Mouse (Mus musculus) right cerebral cortex, adult 2 months (tissue): ENCODE data around the gene Sox6.

ENCODE experiments used
- DNase-seq, 2 experiments: peaks; one replicate each; pipeline ENCODE4 v3.0.0; 2021 to 2022; ENCODE audit warnings: low spot score in 2 of 2

Sox6 gene

GRCm38 (mm10) chr7:115830366-115830765 is 208.2 kb downstream of the Sox6 start:
- DNase-seq, result no peak

- no peak for DNase-seq
Measured at GRCm38 (mm10) chr7:115829756-115830155, 208.8 kb downstream of the Sox6 start.

DNA sequence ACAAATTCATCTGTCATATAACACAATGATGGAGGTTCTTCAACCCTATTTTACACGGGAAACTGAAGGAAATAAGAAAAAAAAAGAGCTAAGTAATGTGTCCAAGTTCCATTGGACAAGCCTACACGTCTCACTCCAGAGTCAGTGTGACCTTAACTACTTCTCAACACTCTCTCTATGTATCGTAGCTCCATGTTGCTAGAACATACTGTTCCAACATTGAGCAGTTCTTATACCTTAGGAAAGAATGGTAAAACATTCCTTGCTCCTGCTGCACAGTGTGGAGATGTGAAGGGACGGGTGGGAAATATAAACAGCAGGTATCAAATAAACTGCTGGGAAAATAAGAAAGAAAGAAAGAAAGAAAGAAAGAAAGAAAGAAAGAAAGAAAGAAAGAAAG is 209.3 kb downstream of the Sox6 start:
- no peak for DNase-seq

- DNase-seq, result no peak
Measured at GRCm38 (mm10) chr7:115825295-115825694, 213.3 kb downstream of the Sox6 start.

- peak; percentile 12 to 23 for DNase-seq
Measured at GRCm38 (mm10) chr7:115824621-115825256, 213.9 kb downstream of the Sox6 start.

DNA sequence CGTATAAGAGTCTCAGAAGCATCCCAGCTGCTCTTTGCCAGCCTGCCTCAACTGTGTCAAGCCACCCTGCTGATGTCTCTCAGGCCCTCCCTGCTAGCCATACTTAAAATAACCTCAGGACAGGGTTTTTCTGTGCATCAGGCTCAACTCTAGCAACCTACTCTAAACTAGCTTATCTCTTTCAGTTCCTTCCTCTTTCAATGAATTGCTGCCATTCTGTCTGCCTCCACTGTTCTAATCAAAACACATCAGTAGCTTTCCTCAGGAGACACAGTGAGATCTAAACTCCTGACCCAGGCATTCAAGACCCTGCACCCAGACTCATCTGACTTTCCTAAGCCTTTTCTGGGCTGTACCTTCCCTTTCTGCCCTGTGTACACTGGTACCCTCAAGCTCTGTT is 219.5 kb downstream of the Sox6 start:
- no peak for DNase-seq

GRCm38 (mm10) chr7:115803256-115803655 is 235.3 kb downstream of the Sox6 start:
- DNase-seq, result no peak

- no peak for DNase-seq
Measured at GRCm38 (mm10) chr7:115794139-115794858, 244.3 kb downstream of the Sox6 start.

DNA sequence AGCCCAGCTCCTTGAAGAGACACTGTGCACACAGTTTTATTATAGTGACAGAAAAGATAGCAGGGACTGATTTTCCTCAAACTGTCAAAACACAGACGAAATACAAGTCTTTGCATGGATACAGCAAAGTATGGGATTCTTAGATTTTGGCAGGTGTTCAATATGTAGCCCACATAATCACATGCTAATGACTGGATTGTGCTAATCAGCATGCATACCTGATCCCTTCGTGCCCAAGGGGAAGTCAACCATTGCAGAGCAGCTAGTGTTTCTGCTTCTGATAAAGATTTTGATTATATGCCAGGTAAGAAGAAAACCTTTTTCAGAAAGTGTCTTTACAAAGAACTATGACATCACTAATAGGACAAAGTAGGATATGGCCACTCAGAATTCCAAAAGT is 245.8 kb downstream of the Sox6 start:
- DNase-seq, result no peak

- DNase-seq, result no peak
Measured at GRCm38 (mm10) chr7:115789116-115789823, 249.3 kb downstream of the Sox6 start.

DNA sequence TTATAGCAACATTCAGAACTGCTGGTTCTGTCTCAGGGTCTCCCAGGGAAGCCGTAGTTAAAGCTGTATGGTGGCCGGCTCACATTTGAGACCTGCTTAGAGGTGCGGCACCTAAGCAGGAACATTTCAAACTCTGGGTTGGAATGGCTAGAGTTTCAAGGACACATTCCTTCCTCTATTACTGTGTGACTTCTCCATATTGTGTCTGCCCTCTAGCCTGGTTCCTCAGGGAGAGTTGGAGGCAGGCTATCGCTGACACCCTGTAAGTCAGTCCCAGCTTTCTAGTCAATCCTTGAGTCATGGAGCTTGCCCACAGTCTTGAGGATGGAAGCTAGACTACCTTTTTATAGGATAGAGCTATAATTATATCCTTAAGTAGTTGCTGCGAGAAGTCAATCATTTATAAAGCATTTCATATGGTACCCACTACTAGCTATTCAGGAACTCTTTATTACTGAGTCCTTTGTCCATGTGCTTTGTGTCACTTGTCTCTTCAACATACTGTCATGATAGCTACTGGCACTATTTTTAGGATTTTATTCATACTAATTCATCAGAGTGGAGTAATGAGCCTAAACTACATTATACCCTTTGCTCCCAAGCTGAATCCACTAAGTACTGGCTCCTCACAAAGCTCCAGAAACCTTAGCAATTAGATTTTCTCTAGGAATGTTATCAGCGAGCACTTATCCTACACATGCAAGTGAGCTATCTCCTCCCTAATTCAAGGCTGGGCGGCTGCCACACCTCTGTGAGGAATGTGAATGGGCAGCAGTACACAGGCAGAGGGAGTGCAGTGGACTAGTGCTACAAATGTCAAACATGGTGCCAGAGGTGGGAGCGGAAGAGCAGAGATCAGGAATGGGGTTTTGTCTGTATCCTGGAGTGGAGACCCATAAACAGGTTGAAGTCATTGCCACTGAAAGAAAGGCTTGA is 254.3 kb downstream of the Sox6 start:
- DNase-seq, result no peak

- DNase-seq, result no peak
Measured at GRCm38 (mm10) chr7:115780148-115780547, 258.4 kb downstream of the Sox6 start.

- no peak for DNase-seq
Measured at GRCm38 (mm10) chr7:115779544-115779943, 259.1 kb downstream of the Sox6 start.

- no peak for DNase-seq
Measured at GRCm38 (mm10) chr7:115776736-115777135, 261.9 kb downstream of the Sox6 start.

DNA sequence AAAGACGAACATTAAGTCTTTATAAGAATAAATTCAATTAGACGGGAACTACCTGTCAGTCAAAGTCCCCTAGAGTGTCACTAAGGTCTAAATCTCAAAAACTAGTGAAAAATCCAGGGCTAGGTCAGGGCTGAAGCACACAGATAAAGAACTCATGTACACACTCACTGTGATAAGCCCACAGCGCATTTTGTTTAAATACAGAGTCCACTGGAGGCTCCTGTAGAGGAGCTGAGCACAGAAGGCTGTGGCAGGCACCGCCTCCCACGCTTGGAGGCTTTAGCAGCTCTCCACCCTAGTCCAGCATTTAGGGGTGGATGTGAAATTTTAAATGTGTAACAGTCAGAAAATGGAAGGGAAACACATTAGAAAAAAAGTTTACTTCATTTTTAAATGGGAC is 262.3 kb downstream of the Sox6 start:
- peak in 1 of 2 experiments; percentile 7 for DNase-seq

DNA sequence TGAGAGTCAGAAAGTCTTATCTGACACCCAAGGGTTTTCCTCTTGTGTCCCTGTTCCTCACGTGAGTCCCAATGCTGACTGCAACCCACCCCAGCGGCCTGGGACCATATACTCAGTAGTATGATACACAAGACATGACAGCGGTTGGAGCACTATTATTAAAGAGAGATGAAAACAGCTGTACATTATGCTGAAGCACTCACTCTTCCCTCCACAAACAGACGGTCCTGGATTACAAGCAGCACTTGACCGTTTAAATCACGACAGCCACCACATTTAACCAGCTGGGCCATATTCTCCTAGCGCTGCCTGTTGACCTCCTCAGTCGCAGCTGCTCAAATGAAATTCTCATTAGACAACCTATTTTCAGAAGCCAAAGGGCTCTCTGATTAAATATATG is 272.3 kb downstream of the Sox6 start:
- no peak for DNase-seq

- no peak for DNase-seq
Measured at GRCm38 (mm10) chr7:115763851-115764250, 274.7 kb downstream of the Sox6 start.

- no peak for DNase-seq
Measured at GRCm38 (mm10) chr7:115758172-115758571, 280.4 kb downstream of the Sox6 start.

- no peak for DNase-seq
Measured at GRCm38 (mm10) chr7:115755272-115755671, 283.3 kb downstream of the Sox6 start.

GRCm38 (mm10) chr7:115754216-115754615 is 284.4 kb downstream of the Sox6 start:
- DNase-seq, result no peak

DNA sequence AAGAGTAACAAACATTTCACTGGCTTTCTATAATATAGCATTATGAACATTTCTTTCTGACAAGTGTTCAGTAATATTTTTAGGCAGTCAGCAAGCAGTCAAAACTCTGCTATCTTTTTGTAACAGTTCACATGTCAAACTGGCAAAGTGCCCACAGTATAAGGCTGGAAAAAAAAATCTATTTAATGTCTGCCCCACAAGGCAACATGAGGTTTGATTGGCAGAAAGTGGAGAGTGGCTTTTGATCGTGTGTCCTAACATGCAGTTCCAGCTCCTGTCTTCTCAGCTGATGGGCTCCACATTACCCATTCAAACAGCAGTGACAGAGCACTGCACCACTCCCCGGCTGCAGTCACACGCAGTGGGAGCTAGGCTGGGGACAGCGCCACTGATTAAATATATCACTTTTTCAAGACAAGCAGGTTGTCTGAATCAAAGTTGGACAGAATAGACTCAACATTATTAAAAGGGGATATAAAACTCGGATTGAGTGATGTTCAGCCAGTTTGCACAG is 286.4 kb downstream of the Sox6 start:
- no peak for DNase-seq

DNA sequence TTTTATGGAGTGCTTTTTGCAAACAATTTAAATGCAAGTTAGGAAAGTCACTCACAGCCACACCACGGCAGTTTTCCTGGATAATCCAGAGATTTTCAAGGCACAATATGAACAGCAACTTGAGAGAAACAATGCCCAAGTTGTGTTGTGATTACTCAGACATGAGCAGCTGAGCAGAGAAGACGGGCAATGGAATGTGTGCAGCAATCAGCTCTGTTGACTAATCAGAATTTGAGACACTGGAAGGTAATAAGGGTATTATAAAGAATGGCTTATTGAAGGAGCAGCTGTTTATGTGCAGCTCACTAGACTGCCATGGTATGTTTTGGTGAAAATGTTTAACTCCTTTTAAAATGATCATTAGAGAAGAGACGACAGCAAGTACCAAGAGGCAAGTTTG is 287.5 kb downstream of the Sox6 start:
- no peak for DNase-seq
